Mouse (Mus musculus) thymus, adult 18-20 months (tissue): Measurements from ENCODE around the gene Phf20.

Experiments used
- DNase-seq, 2 experiments: peaks; one replicate each; pipeline ENCODE4 v3.0.0; 2022; ENCODE audit warnings: mixed read lengths in 2 of 2

Gene Phf20

DNA sequence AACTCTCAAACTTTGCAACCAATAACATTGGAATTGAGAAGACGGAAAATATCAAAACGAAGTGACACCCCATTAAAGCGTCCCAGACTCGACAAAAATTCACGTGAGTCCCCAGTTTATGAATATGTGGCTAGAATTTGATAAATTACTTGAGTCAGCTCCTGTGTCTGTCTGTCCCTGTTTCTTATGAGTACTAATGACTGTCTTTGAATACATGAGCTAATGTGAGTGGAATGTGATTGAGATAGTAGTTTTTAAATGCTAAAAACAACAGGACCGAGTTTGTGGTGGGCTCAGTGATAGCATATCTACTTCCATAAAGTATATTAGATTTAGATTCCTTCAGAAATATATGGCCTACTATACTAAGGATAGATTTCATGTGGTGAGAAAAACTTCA, 76.3 kb downstream of the Phf20 start:
- no peak for DNase-seq

- peak; percentile 64 to 77 for DNase-seq
These were observed 82.2 kb downstream of the Phf20 start for GRCm38 (mm10) chr2:156278226-156279017.

DNA sequence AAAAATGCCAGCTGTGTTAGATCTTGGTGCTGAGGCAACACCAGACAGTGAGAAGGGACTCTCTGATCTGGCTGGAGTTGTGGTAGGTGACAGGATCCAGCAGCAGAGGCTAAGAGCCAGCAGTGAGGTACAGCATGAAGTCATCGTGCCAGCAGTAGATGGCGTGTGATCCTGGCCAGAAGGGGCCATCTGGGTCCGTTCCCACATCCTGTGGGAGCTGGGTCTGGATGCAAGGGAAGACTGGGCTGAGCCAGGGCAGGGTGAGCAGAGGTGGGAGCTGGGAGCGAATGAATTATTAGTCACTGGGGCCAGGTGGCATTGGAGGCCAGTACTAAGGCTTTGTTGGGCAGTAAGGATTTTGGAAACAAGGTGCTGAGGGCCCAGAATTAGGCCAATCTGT, 85.0 kb downstream of the Phf20 start:
- DNase-seq: no peak

- DNase-seq: no peak
These were observed 88.9 kb downstream of the Phf20 start for GRCm38 (mm10) chr2:156285161-156285560.

- no peak for DNase-seq
These were observed 90.5 kb downstream of the Phf20 start for GRCm38 (mm10) chr2:156286733-156287132.

DNA sequence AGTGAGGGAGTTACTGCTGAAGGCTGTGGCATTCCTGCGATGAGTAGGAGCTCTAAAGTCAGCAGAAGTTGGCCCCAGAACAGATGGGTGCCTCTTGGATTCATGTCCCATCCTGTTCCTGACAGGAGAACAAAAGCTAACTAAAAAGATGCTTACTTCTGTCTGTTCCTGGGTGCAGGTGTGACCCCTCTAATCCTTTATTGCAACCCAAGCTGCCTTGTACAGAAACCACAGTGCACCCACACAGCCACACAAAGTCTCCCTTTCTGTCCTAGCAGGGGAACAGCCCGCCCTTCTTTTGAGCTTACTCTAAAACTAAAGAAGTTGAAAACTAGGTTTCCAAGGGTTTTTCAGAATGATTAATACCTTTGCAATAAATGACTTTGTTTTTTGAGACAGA, 92.0 kb downstream of the Phf20 start:
- DNase-seq: peak in 1 of 2 experiments; percentile 37

DNA sequence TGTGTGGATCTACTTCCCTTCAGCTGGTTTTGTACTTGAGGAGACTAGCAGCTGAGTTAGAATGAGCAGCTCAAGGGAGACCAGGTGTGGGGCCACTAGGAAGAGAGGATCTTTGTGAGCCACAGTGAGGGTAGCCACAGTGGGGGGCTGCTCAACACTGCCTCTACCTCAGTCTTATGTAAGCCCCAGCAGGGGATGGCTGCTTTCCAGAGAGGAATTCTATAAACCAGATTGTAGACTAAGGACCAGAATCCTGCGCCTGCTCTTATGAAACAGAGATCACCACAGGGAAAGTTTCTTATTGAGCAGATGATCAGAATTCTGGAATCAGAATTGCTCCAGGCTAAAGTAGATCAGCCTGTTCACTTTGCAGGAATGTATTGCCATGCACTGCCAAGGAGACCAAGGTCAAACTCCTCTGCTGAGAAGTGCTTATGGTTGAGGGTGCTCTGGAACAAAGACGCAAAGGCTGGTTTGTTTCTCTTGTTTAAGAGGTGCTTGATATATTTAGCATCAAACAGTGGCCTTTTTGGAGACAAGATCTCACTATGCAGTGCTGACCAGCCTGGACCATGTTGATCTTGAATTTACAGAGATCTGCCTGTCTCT, 93.4 kb downstream of the Phf20 start:
- no peak for DNase-seq

DNA sequence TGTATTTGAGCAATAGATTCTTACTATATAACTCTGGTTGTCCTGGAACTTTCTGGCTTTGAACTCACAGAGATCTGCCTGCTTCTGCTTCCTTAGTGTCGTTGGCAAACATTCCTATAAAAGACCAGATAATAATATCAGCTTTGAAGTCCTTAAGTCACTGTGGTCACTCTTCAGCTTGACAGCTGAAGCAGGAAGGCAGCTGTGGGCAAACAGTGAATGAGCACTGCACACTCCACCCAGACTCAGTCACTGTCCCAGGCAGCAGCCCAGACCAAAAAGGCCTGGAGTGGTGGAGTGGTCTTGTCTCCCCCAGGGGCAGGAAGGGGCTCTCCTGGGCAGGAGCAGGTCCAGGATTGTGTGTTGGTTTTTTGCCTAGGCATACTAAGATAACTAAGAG, 95.7 kb downstream of the Phf20 start:
- no peak for DNase-seq

DNA sequence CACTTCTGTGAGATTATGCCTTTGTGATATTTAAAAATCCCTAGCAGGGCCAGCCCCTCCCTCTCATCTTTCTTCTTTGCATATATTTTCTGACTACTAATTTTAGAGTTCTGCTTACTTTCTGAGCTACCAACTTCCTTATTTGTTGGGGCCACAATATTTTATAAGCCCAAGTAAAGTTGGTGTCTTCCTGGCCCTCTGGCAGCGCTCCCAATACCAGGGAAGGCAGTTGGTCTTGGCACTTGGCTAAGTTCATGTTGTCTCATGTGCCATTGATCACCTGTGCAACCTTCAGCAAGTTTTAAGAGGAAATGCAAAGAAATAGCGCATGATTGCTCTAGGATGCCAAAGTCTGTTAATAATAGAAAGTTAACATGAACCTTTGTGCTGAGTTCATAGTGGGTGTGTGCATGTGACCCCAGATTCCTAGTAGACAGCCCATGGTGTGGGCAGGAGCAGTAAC, 99.4 kb downstream of the Phf20 start:
- DNase-seq: no peak

- no peak for DNase-seq
These were observed 99.9 kb downstream of the Phf20 start for GRCm38 (mm10) chr2:156296190-156296589.

DNA sequence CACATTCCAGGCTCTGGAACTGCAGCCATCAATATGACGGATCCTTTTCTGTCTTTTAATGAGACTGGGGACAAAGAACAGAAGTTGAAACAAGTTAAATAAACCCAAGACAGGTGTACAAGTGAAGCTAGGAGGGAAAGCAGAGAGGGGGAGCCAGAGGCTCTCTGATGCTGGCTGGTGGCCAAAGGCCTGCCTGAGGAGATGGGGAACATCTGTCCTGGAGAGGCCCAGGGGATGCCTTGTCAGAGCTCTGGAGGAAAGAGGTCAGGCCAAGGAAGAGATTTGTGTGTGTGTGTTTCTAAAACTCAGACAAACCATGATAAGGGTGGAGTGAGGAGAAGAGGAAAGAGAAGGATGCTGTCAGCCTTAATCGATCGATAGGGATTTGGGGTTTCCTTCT, 101.4 kb downstream of the Phf20 start:
- no peak for DNase-seq

- DNase-seq: no peak
These were observed 102.2 kb downstream of the Phf20 start for GRCm38 (mm10) chr2:156298458-156298857.

- DNase-seq: no peak
These were observed 105.8 kb downstream of the Phf20 start for GRCm38 (mm10) chr2:156302063-156302462.

DNA sequence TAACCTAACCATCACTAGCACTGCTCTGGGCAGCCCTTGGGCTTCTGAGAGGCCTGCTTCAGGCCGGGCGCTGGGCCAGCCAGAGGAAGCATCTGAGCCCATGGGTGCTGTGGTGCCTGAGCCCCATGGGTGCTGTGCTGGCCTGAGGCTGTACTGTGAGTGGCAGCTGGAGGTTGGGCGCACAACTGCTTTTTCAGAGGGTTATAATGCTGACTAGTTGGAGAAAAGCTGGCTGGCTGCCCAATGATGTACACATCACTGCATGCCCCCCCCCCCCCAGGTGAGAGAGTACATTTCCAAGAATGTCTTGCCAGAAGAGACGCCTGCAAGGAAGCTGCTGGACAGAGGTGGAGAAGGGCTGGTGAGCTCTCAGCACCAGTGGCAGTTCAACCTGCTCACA, 108.1 kb downstream of the Phf20 start:
- DNase-seq: no peak

DNA sequence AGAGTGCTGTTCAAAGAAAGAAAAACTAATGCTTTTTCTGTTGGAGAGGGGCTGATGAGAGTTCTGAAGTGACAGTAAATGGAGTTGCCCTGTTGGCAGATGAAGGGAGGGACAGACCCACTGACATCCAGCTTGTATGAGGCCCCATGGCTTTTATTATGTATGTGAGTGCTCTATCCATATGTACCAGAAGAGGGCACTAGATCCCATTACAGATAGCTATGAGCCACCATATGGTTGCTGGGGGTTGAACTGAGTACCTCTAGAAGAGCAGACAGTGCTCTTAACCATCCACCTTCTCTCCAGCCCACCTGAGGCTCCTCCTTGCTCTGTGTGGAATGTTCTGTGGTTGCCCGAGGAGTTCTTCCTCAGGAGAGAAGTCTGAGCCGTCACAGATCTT, 109.6 kb downstream of the Phf20 start:
- DNase-seq: no peak

GRCm38 (mm10) chr2:156307261-156307660, 111.0 kb downstream of the Phf20 start:
- DNase-seq: no peak

- DNase-seq: no peak
These were observed 113.7 kb downstream of the Phf20 start for GRCm38 (mm10) chr2:156309948-156310347.

DNA sequence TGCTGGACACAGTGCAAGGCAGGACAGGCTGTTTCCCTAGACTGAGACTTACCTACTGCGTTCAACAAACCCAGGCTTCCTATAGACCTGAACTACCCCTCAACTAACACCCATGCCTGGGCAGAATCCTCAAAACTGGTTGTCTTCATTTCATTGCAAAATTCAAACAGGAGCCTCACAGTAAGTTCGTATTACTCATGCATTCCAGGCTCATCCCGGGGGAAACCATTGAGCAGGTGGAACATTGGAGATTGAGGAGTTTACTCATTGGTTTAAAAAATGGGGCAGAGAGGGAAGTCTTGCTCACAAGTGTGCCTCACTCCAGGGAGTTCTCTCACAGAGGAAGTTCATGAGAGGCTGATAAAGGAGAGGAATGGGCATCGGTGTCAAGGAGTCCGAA, 114.2 kb downstream of the Phf20 start:
- no peak for DNase-seq

DNA sequence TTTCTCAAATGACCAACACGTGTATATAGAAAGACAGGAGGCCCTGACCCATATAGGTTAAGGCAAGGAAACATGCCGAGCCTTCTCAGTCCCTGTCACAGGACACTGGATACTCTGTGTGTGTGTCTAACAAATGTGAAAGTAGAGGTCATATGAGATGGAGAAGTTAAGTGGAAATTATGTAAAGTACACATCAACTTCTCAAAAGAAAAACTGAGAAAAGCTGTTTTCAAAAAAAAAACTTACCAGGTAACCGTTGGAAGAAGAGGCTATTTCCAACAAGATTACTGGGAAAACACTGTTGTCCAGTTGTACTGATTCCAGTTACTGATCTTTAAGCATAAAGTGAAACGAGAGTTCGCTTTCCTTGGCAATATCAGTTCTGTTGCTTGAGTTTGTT, 114.7 kb downstream of the Phf20 start:
- DNase-seq: no peak

DNA sequence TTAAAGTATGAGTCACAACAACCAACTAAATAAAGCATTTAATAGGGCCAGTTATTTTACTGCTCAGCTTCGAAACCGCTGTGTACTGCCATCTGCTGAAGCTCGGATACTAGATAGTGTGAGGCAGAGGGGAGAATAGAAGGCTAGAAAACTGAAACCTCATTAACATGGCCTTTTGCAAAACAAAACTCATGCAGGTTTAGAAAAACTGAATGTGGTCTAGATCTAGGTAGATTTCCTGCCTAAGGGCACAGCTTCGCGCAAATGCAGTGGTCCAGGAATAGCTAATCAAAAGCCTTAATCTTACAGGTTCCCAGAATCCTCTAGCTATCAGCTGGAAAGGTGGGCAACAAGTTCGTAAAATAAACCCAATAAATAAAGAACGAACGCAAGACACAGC, 115.2 kb downstream of the Phf20 start:
- DNase-seq: no peak

GRCm38 (mm10) chr2:156311841-156312291, 115.6 kb downstream of the Phf20 start:
- DNase-seq: peak; percentile 49 to 58

DNA sequence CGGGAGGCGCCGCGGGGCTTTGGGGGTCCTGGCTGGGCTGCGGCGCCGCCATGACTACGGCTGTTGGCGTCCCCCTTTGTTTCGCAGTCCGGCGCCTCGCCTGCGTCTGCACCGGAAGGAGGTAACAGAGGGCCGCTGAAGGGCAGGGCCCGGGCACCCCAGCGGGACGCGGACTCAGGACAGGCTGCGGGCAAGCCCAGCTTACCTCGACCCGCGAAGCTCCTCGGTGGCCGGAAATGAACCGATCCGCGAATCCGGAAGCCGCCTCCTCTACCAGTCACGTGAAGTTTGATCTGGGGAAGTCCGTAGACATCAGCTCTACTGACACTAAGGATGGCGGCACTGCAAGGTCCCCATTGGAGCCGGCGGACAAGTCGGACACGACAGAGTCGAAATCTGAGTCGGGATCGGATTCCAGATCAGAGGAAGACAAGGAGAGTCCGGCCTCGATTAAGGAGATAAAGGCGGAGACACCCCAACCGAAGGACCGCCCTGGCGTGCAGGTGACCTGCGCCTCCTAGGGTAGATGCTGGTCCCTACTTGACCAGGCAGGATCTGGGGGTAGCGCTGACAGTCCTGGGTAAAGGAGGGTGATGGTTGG, 116.1 kb downstream of the Phf20 start, which contains the start of the genes Cnbd2 and Scand1:
Cnbd2 (plus strand) TSS at position 3 of the 601 bp plus-strand sequence.
Scand1 (minus strand) TSS at position 408 of the 601 bp plus-strand sequence.
- DNase-seq: peak; percentile 73 to 81

DNA sequence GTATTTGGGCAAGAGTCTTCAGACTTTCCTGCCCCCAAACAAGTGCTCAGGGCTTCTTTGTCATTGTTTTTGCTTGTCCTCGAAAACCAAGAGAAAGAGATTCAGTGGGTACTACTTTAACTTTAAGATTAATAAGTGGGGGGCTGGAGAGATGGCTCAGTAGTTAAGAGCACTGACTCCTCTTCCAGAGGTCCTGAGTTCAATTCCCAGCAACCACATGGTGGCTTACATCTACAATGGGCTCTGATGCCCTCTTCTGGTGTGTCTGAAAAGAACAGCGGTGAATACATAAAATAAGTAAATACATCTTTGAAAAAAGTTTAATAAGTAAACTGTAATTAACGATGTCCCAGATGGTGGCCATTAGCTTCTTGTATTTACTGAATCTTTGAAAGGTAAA, 116.9 kb downstream of the Phf20 start:
- DNase-seq: no peak

DNA sequence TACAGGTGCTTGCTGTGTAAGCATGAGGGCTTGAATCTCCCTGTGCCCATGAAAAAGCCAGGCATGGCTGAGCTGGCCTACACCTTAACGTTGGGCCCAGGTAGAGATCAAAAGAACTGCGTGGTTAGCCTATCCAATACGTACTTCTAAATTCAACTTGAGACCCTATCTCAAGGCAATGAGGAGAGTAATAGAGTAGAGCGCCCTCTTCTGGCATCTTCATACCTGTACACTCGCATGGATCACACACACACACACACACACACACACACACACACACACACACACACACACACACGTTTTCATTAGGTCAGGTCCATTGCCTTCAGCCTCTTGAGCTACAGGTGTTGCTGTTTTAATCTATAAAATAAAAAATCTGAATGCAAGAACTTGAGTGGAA, 118.5 kb downstream of the Phf20 start:
- no peak for DNase-seq
